Mouse (Mus musculus) E14TG2a.4 (cell line): ENCODE data around the gene Eml4.

Experiments used
- H3K27me3 ChIP-seq: 2 replicates; pipeline ENCODE4 v1.6.1; 2014; ENCODE audit warnings: low read length, control low read depth; ENCODE audit not compliant: insufficient read depth
- H3K36me3 ChIP-seq: 2 replicates; pipeline ENCODE4 v1.6.1; 2014; ENCODE audit warnings: low read length, control low read depth; ENCODE audit not compliant: insufficient read depth
- H3K4me1 ChIP-seq: replicated peaks from 2 replicates; pipeline ENCODE4 v1.6.1; 2014; ENCODE audit warnings: low read depth, low read length, control low read depth
- H3K4me3 ChIP-seq: replicated peaks from 2 replicates; pipeline ENCODE4 v1.5.1; 2014; ENCODE audit warnings: mild to moderate bottlenecking, low read length
- H3K9me3 ChIP-seq: 2 replicates; pipeline ENCODE4 v1.6.1; 2014; ENCODE audit warnings: low read length, control low read depth
- CTCF ChIP-seq: conservative IDR thresholded peaks from 2 replicates; pipeline ENCODE4 v1.5.1; 2014; ENCODE audit warnings: low read length
- NANOG ChIP-seq: IDR thresholded peaks from 2 replicates; pipeline ENCODE4 v1.6.1; 2014; ENCODE audit warnings: borderline replicate concordance, low read length, mixed read lengths
- POU5F1 ChIP-seq: IDR thresholded peaks from 2 replicates; pipeline ENCODE4 v1.6.1; 2014; ENCODE audit warnings: low read length, borderline replicate concordance

Eml4 gene

GRCm38 (mm10) chr17:83379791-83380190 lies 29.1 kb downstream of the Eml4 start:
- Histone ChIP-seq H3K9me3 (peaks cover 3% of the 10 kb centered on the region; the same call in 1 of the 2 replicates), H3K4me1 (peaks cover 15% of the 10 kb centered on the region), H3K27me3 (no peaks in the 10 kb centered on the region), H3K36me3 (peaks cover 3% of the 10 kb centered on the region; the same call in 1 of the 2 replicates), H3K4me3 (no peak overlapping the region)
- TF ChIP-seq CTCF (no peak), POU5F1 (no peak), NANOG (no peak)

GRCm38 (mm10) chr17:83382752-83383151 lies 32.0 kb downstream of the Eml4 start:
- Histone ChIP-seq H3K27me3 (no peaks in the 10 kb centered on the region), H3K9me3 (no peaks in the 10 kb centered on the region), H3K4me3 (no peak overlapping the region), H3K36me3 (peaks cover 3% of the 10 kb centered on the region; the same call in 1 of the 2 replicates), H3K4me1 (peaks cover 8% of the 10 kb centered on the region)
- TF ChIP-seq NANOG (no peak), CTCF (no peak), POU5F1 (no peak)

- H3K27me3 ChIP-seq = no peaks in the 10 kb centered on the region
- no peaks in the 10 kb centered on the region; the same call in 1 of the 2 replicates for H3K36me3 ChIP-seq
- H3K4me1 ChIP-seq = no peaks in the 10 kb centered on the region
- H3K9me3 ChIP-seq = no peaks in the 10 kb centered on the region
- TF ChIP-seq NANOG (no peak), CTCF (no peak), POU5F1 (no peak)
- no peak overlapping the region for H3K4me3 ChIP-seq
These were observed 34.2 kb downstream of the Eml4 start for GRCm38 (mm10) chr17:83384981-83385380.

GRCm38 (mm10) chr17:83387161-83387560 lies 36.4 kb downstream of the Eml4 start:
- TF ChIP-seq CTCF = peak; percentile 44
- no peak for TF ChIP-seq NANOG
- TF ChIP-seq POU5F1 = no peak
- no peaks in the 10 kb centered on the region; the same call in 1 of the 2 replicates for H3K36me3 ChIP-seq
- H3K4me1 ChIP-seq = 0 out of 2 replicates have a peak, but pooled peaks cover 4% of the 10 kb centered on the region
- no peaks in the 10 kb centered on the region for H3K27me3 ChIP-seq
- H3K9me3 ChIP-seq = no peaks in the 10 kb centered on the region
- no peak overlapping the region for H3K4me3 ChIP-seq

GRCm38 (mm10) chr17:83394013-83394412 lies 43.3 kb downstream of the Eml4 start:
- H3K4me3 ChIP-seq = no peak overlapping the region
- no peaks in the 10 kb centered on the region for H3K9me3 ChIP-seq
- peaks cover 15% of the 10 kb centered on the region for H3K4me1 ChIP-seq
- 0 out of 2 replicates have a peak, but pooled peaks cover 5% of the 10 kb centered on the region for H3K36me3 ChIP-seq
- no peaks in the 10 kb centered on the region for H3K27me3 ChIP-seq
- no peak for TF ChIP-seq NANOG
- no peak for TF ChIP-seq POU5F1
- TF ChIP-seq CTCF = no peak

GRCm38 (mm10) chr17:83397571-83398100 lies 46.9 kb downstream of the Eml4 start:
- TF ChIP-seq CTCF = no peak
- TF ChIP-seq POU5F1 = no peak
- no peak for TF ChIP-seq NANOG
- Histone ChIP-seq H3K36me3 (0 out of 2 replicates have a peak, but pooled peaks cover 5% of the 10 kb centered on the region), H3K9me3 (no peaks in the 10 kb centered on the region), H3K4me3 (no peak overlapping the region), H3K27me3 (no peaks in the 10 kb centered on the region), H3K4me1 (peaks cover 24% of the 10 kb centered on the region)

GRCm38 (mm10) chr17:83398756-83399155 lies 48.0 kb downstream of the Eml4 start:
- Histone ChIP-seq H3K4me3 (no peak overlapping the region), H3K9me3 (no peaks in the 10 kb centered on the region), H3K36me3 (peaks cover 12% of the 10 kb centered on the region), H3K4me1 (peaks cover 24% of the 10 kb centered on the region), H3K27me3 (no peaks in the 10 kb centered on the region)
- TF ChIP-seq CTCF = no peak
- TF ChIP-seq NANOG = no peak
- no peak for TF ChIP-seq POU5F1

- H3K9me3 ChIP-seq = no peaks in the 10 kb centered on the region
- H3K4me1 ChIP-seq = no peaks in the 10 kb centered on the region
- TF ChIP-seq NANOG (no peak), POU5F1 (no peak), CTCF (no peak)
- no peak overlapping the region for H3K4me3 ChIP-seq
- H3K36me3 ChIP-seq = peaks cover 50% of the 10 kb centered on the region
- no peaks in the 10 kb centered on the region for H3K27me3 ChIP-seq
These were observed 79.9 kb downstream of the Eml4 start for GRCm38 (mm10) chr17:83430607-83431006.

- H3K27me3 ChIP-seq = no peaks in the 10 kb centered on the region
- H3K36me3 ChIP-seq = peaks cover 65% of the 10 kb centered on the region
- no peaks in the 10 kb centered on the region for H3K9me3 ChIP-seq
- no peaks in the 10 kb centered on the region for H3K4me1 ChIP-seq
- TF ChIP-seq CTCF (no peak), POU5F1 (no peak), NANOG (no peak)
- no peak overlapping the region for H3K4me3 ChIP-seq
These were observed 92.7 kb downstream of the Eml4 start for GRCm38 (mm10) chr17:83443406-83443805.
